Mouse (Mus musculus) ES-E14 (cell line): ENCODE results near the gene Cyp17a1. TPM values are rescaled to one million over a fixed set of nuclear protein-coding genes. Genes with fewer than 3 reads are reported as not detected.

Experiments used
- DNase-seq: peaks from one replicate; pipeline ENCODE4 v3.0.0-alpha.2; 2013; ENCODE audit warnings: low read depth, low spot score
- H3K27ac ChIP-seq: 2 replicates; pipeline ENCODE4 v1.5.1; 2012; ENCODE audit warnings: low read depth, mild to moderate bottlenecking, low read length, moderate library complexity, mixed read lengths; ENCODE audit not compliant: poor library complexity, insufficient read depth, severe bottlenecking
- H3K36me3 ChIP-seq: 2 replicates; pipeline ENCODE4 v1.6.1; 2012; ENCODE audit warnings: mild to moderate bottlenecking, low read length, moderate library complexity, mixed read lengths; ENCODE audit not compliant: control insufficient read depth, poor library complexity, insufficient read depth, severe bottlenecking
- H3K4me1 ChIP-seq, 2 experiments: fragments of 150-350 bp in 1 of 2; sonication (generic) in 1 of 2; 2 replicates each; pipeline ENCODE4 v1.6.1; 2012; ENCODE audit warnings: low read length in 2 of 2, mild to moderate bottlenecking in 1 of 2, mixed read lengths in 1 of 2; ENCODE audit not compliant: control insufficient read depth in 2 of 2, insufficient read depth in 2 of 2, poor library complexity in 1 of 2
- H3K4me3 ChIP-seq, 2 experiments: fragments of 150-350 bp in 1 of 2; sonication (generic) in 1 of 2; 2 replicates each; pipeline ENCODE4 v1.5.1; 2012; ENCODE audit warnings: low read length in 2 of 2, low read depth in 1 of 2, mild to moderate bottlenecking in 1 of 2, mixed read lengths in 1 of 2; ENCODE audit not compliant: insufficient read depth in 1 of 2, poor library complexity in 1 of 2, severe bottlenecking in 1 of 2
- H3K9ac ChIP-seq: 2 replicates; pipeline ENCODE4 v1.6.1; 2012; ENCODE audit warnings: low read depth, mild to moderate bottlenecking, low read length, mixed read lengths; ENCODE audit not compliant: poor library complexity, insufficient read depth, severe bottlenecking
- H3K9me3 ChIP-seq: fragments of 150-350 bp; sonication (generic); 2 replicates; pipeline ENCODE4 v1.6.1; 2012; ENCODE audit warnings: low read depth, mild to moderate bottlenecking, low read length; ENCODE audit not compliant: control insufficient read depth, insufficient read depth
- CHD2 ChIP-seq: IDR thresholded peaks from 2 replicates; pipeline ENCODE4 v1.6.1; 2014; ENCODE audit warnings: mild to moderate bottlenecking, low read depth, low read length, inconsistent platforms
- HCFC1 ChIP-seq: IDR thresholded peaks from 2 replicates; pipeline ENCODE4 v1.6.1; 2012; ENCODE audit warnings: low read length, inconsistent platforms, borderline replicate concordance; ENCODE audit not compliant: insufficient read depth
- MAFK ChIP-seq: IDR thresholded peaks from 2 replicates; pipeline ENCODE4 v1.6.1; 2014; ENCODE audit warnings: mild to moderate bottlenecking, low read depth, low read length, inconsistent platforms; ENCODE audit not compliant: insufficient read depth
- ZC3H11A ChIP-seq: IDR thresholded peaks from 2 replicates; pipeline ENCODE4 v1.6.1; 2012; ENCODE audit warnings: low read depth, mild to moderate bottlenecking, inconsistent platforms, low read length, borderline replicate concordance
- ZNF384 ChIP-seq: IDR thresholded peaks from 2 replicates; pipeline ENCODE4 v1.6.1; 2012; ENCODE audit warnings: low read depth, low read length, inconsistent platforms
- in situ Hi-C, 2 experiments: fragments of 600-800 bp; cut with MboI; formaldehyde crosslinking; loops; one replicate each; pipeline ENCODE4 v1.15.1; 2025; ENCODE audit warnings: low sequenced_read_pairs in 2 of 2, inconsistent platforms in 1 of 2; ENCODE audit not compliant: unreplicated experiment in 2 of 2
- total RNA-seq: library from RNA; depleted of rRNA; stranded (reverse); fragments of 300-350 nt; gene quantifications from 2 replicates; pipeline ENCODE4 v1.2.3, GENCODE M21; 2012

Cyp17a1 gene
- total RNA-seq, 1 experiment, result not detected

DNA sequence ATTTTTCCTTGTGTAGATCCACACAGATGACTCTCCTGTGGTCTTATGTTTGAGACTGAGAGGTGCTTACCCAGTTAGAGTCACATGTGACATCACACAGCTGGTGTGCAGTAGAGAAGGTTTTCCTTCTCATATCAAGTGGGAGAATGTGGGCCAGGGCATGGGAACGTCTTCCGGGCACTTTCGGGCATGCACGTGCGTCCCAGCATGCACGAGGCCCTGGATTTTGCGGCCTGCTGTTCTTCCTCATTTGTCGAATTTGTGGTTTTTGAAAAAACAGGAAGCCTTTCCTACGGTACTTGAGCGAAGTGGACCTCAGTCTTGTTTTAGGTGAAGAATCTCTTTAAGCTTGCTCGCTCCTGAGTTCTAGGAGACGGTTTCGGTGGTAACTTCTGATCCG lies 24.4 kb downstream of the Cyp17a1 start:
- Histone ChIP-seq H3K27ac (no peak overlapping the region), H3K4me3 (no peak overlapping the region), H3K9ac (no peak overlapping the region), H3K4me1 (peaks cover 3 to 14% of the 10 kb centered on the region in 2 experiments; a peak in 3 of 4 replicates), H3K9me3 (no peaks in the 10 kb centered on the region), H3K36me3 (peaks cover 4% of the 10 kb centered on the region)
- no peak for DNase-seq
- no peak for TF ChIP-seq HCFC1
- no peak for TF ChIP-seq ZNF384
- no peak for TF ChIP-seq CHD2
- TF ChIP-seq ZC3H11A, result no peak
- no peak for TF ChIP-seq MAFK
- in situ Hi-C loops, result no loop called here

DNA sequence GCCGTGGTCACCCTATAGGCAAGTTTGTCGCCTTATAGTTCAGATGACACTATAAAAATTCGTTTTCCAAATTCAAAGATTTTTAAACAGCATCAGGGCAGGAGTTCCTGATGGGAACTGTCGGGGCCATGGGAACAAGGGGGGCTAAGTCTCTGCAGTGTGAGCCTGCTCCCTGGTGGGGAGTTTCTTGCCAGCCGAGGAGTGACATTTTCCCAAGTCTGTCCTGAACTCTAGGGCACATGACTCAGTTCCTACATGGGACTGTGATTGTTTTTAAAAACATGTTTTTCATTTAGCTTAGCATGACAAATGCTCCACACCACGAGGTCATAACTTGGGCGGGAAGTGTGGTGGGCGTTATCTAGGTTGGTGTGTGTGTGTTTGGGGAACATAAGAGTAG lies 25.1 kb downstream of the Cyp17a1 start:
- Histone ChIP-seq H3K36me3 (peaks cover 4% of the 10 kb centered on the region), H3K27ac (no peak overlapping the region), H3K4me3 (no peak overlapping the region), H3K9me3 (no peaks in the 10 kb centered on the region), H3K4me1 (peaks cover 3 to 10% of the 10 kb centered on the region in 2 experiments; a peak in 3 of 4 replicates), H3K9ac (no peak overlapping the region)
- TF ChIP-seq CHD2, result no peak
- TF ChIP-seq ZC3H11A, result no peak
- no peak for DNase-seq
- in situ Hi-C loops, result no loop called here

DNA sequence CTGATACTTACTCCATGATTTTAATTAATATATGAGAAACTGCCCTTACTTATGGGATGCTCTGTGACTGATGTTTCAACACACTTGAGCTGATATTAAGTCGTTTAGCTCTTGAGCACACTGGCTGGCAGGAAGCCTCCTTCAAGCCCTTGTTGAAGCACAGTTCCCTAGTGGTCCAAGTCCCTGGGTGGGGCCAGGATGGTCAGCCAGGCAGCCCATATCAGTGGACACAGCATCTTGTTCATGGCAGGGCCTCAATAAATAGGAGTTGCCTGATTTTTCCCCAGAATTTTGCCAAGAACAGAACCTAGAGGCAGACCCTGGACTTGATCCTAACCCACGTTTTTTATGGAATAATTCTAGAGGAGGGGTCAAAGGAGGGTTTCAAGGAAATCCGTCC lies 25.7 kb downstream of the Cyp17a1 start:
- no peak for DNase-seq
- H3K36me3 ChIP-seq, result peaks cover 1% of the 10 kb centered on the region
- peaks cover 3 to 12% of the 10 kb centered on the region in 2 experiments; a peak in 3 of 4 replicates for H3K4me1 ChIP-seq
- no peak overlapping the region for H3K27ac ChIP-seq
- H3K4me3 ChIP-seq, result no peak overlapping the region
- in situ Hi-C loops, result no loop called here
- H3K9ac ChIP-seq, result no peak overlapping the region
- TF ChIP-seq ZC3H11A (no peak), MAFK (no peak), HCFC1 (no peak), CHD2 (no peak), ZNF384 (no peak)
- H3K9me3 ChIP-seq, result no peaks in the 10 kb centered on the region

DNA sequence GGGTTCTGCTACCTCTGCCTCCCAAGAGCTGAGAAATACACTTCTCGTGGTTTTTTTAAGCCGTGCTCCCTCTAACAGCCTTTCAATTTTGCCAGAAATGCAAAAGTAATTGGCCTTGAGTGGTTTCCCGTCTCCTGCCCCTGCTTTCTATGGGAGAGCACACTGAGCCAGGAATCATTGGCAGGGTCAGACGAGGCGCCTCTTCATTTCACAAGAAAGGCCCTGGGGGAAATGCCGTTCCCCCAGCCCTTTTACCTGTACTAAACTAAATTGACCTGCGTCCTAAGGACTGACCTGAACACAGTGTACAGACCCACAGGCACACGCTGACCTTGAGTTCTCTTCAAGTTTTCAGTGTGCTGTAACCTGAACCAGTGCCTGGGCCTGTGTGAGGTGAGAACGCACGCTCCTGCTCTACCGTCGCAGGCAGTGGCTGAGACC lies 26.9 kb downstream of the Cyp17a1 start:
- Histone ChIP-seq H3K4me1 (peaks cover 8 to 20% of the 10 kb centered on the region in 2 experiments; a peak in 3 of 4 replicates), H3K36me3 (no peaks in the 10 kb centered on the region; the same call in 1 of the 2 replicates), H3K27ac (no peak overlapping the region), H3K9ac (no peak overlapping the region; the same call in 1 of the 2 replicates), H3K9me3 (no peaks in the 10 kb centered on the region), H3K4me3 (no peak overlapping the region)
- in situ Hi-C loops, result no loop called here
- TF ChIP-seq ZNF384 (no peak), ZC3H11A (no peak), CHD2 (no peak), HCFC1 (no peak), MAFK (no peak)
- no peak for DNase-seq
